Comparison of ENCODE assay signal across 1 mouse cellular context in the genomic region with DNA sequence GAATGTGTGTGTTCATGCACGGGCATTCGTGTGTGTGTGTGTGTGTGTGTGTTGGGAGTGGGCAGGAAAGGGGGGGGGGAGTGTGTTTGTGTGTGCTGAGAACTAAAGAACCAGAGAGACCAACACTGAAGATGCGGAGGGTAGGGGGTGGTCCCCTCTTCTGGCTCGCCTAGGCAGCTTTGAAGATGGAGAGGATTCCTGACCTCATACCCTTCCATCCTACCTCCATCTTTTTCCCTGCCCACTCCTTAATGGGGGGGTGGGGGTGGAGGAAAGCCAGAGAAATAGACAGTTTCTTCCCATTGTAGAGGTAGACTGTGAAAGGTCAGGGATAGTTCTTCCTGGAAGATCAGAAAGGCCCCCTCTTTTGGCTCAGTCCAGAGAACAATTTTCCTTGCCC.
TF ChIP-seq lines count a peak whose summit lies in the region.

No protein-coding gene starts in this region.

TF ChIP-seq in ES-E14, 5 proteins besides CTCF, POLR2A, EP300 and RAD21:
- TF ChIP-seq MAFK (IDR thresholded peaks at IDR 0.05; ENCODE audit: insufficient read depth, low read depth, low read length) (no peak), CHD2 (IDR thresholded peaks at IDR 0.05; ENCODE audit: low read depth, low read length) (no peak), HCFC1 (IDR thresholded peaks at IDR 0.05; ENCODE audit: borderline replicate concordance, insufficient read depth, low read length) (no peak), ZNF384 (IDR thresholded peaks at IDR 0.05; ENCODE audit: low read depth, low read length) (no peak), ZC3H11A (IDR thresholded peaks at IDR 0.05; ENCODE audit: borderline replicate concordance, low read depth, low read length) (no peak)
